Mouse (Mus musculus) bone marrow, adult 2 months (tissue): ENCODE data around the gene Prkcb. TPM values are rescaled to one million over a fixed set of nuclear protein-coding genes. Genes with fewer than 3 reads are reported as not detected.

Source experiments
- H3K27ac ChIP-seq: fragments of 200-500 bp; 2 replicates; pipeline ENCODE4 v1.5.1; 2012; ENCODE audit warnings: low read depth, mild to moderate bottlenecking, control low read depth, inconsistent platforms, low read length; ENCODE audit not compliant: control insufficient read depth, poor library complexity, insufficient read depth
- H3K4me1 ChIP-seq: fragments of 200-500 bp; 2 replicates; pipeline ENCODE4 v1.6.1; 2011; ENCODE audit warnings: low read length; ENCODE audit not compliant: control insufficient read depth, insufficient read depth
- H3K4me3 ChIP-seq: fragments of 200-500 bp; replicated peaks from 2 replicates; pipeline ENCODE3; 2011; ENCODE audit warnings: mild to moderate bottlenecking, low read depth, low read length, control low read depth; ENCODE audit not compliant: control insufficient read depth
- CTCF ChIP-seq: fragments of 200-500 bp; IDR thresholded peaks from 2 replicates; pipeline ENCODE4 v1.5.1; 2011; ENCODE audit warnings: low read length, control low read depth; ENCODE audit not compliant: control insufficient read depth, insufficient read depth
- POLR2A ChIP-seq: fragments of 200-500 bp; IDR thresholded peaks from 2 replicates; pipeline ENCODE4 v1.6.1; 2011; ENCODE audit warnings: low read depth, mild to moderate bottlenecking, control low read depth, low read length, borderline replicate concordance; ENCODE audit not compliant: control insufficient read depth
- WGBS: fragments of 180-500 bp; shearing (Covaris S2); methylation state at CpG from one replicate; pipeline ENCODE4 v1.1.7; 2018; 5-methylcytosine and 5-hydroxymethylcytosine counted together
- polyA plus RNA-seq: library from polyadenylated mRNA; stranded (reverse); fragments of >200 nt; gene quantifications from 2 replicates; pipeline ENCODE4 v1.2.4, GENCODE M21; 2011; ENCODE audit warnings: low replicate concordance; ENCODE audit not compliant: missing spikeins, insufficient read depth, insufficient read length

Prkcb gene
- polyA plus RNA-seq, 1 experiment, result 115 TPM

- Histone ChIP-seq H3K27ac (no peak overlapping the region), H3K4me1 (peaks cover 14% of the 10 kb centered on the region), H3K4me3 (no peak overlapping the region)
- TF ChIP-seq CTCF (no peak), POLR2A (no peak)
- 64% methylated on average over 6 of the region's 6 CpGs for WGBS
Observed at GRCm38 (mm10) chr7:122413231-122413630, 124.7 kb downstream of the Prkcb start.

GRCm38 (mm10) chr7:122414146-122414545 is 125.6 kb downstream of the Prkcb start:
- peaks cover 13% of the 10 kb centered on the region for H3K4me1 ChIP-seq
- peak overlapping the region; percentile 71 for H3K27ac ChIP-seq
- WGBS, result 28% methylated on average over 10 of the region's 10 CpGs
- no peak overlapping the region for H3K4me3 ChIP-seq
- TF ChIP-seq POLR2A, result no peak
- TF ChIP-seq CTCF, result no peak

- no peak for TF ChIP-seq POLR2A
- no peak for TF ChIP-seq CTCF
- WGBS, result 89% methylated on average over 6 of the region's 6 CpGs
- Histone ChIP-seq H3K27ac (peak overlapping the region; percentile 71), H3K4me3 (no peak overlapping the region), H3K4me1 (peaks cover 13% of the 10 kb centered on the region)
Observed at GRCm38 (mm10) chr7:122414608-122415007, 126.1 kb downstream of the Prkcb start.

- H3K4me3 ChIP-seq, result no peak overlapping the region
- TF ChIP-seq CTCF (no peak), POLR2A (no peak)
- WGBS, result 27% methylated on average over 9 of the region's 9 CpGs
- H3K27ac ChIP-seq, result peak overlapping the region; percentile 83; the same call in 1 of the 2 replicates
- H3K4me1 ChIP-seq, result peaks cover 11% of the 10 kb centered on the region
Observed at GRCm38 (mm10) chr7:122415387-122415786, 126.8 kb downstream of the Prkcb start.

GRCm38 (mm10) chr7:122415904-122416303 is 127.4 kb downstream of the Prkcb start:
- TF ChIP-seq CTCF (no peak), POLR2A (no peak)
- WGBS, result 70% methylated on average over 12 of the region's 12 CpGs
- Histone ChIP-seq H3K4me3 (no peak overlapping the region), H3K27ac (peak overlapping the region; percentile 83), H3K4me1 (peaks cover 11% of the 10 kb centered on the region)

- Histone ChIP-seq H3K4me1 (peaks cover 14% of the 10 kb centered on the region), H3K27ac (no peak overlapping the region), H3K4me3 (no peak overlapping the region)
- 71% methylated on average over 3 of the region's 3 CpGs for WGBS
- no peak for TF ChIP-seq POLR2A
- no peak for TF ChIP-seq CTCF
Observed at GRCm38 (mm10) chr7:122418551-122418950, 130.0 kb downstream of the Prkcb start.

- 87% methylated on average over 4 of the region's 4 CpGs for WGBS
- TF ChIP-seq POLR2A (no peak), CTCF (no peak)
- H3K4me1 ChIP-seq, result peaks cover 4% of the 10 kb centered on the region
Observed at GRCm38 (mm10) chr7:122423816-122424215, 135.3 kb downstream of the Prkcb start.

GRCm38 (mm10) chr7:122429134-122429533 is 140.6 kb downstream of the Prkcb start:
- 76% methylated on average over 5 of the region's 5 CpGs for WGBS
- no peak overlapping the region for H3K4me3 ChIP-seq
- no peaks in the 10 kb centered on the region; the same call in 1 of the 2 replicates for H3K4me1 ChIP-seq
- H3K27ac ChIP-seq, result no peak overlapping the region
- no peak for TF ChIP-seq CTCF
- no peak for TF ChIP-seq POLR2A

More at GRCm38 (mm10) chr7:122423816-122424215, 135.3 kb downstream of the Prkcb start:
- Histone ChIP-seq H3K4me3 (no peak overlapping the region), H3K27ac (no peak overlapping the region)

GRCm38 (mm10) chr7:122432401-122432800 is 143.8 kb downstream of the Prkcb start:
- no peak for TF ChIP-seq CTCF
- no peak for TF ChIP-seq POLR2A
- Histone ChIP-seq H3K4me3 (no peak overlapping the region), H3K4me1 (no peaks in the 10 kb centered on the region), H3K27ac (no peak overlapping the region)
- WGBS, result 82% methylated on average over 4 of the region's 4 CpGs
